Mouse (Mus musculus) liver, adult 2 months (tissue): ENCODE measurements around the gene Slc2a13. TPM values are rescaled to one million over a fixed set of nuclear protein-coding genes. Genes with fewer than 3 reads are reported as not detected.

Source experiments
- DNase-seq: peaks from one replicate; pipeline ENCODE4 v3.0.0-alpha.2; 2011; ENCODE audit warnings: low read depth, low spot score; ENCODE audit errors: extremely low read depth
- H3K27ac ChIP-seq: fragments of 200-500 bp; replicated peaks from 2 replicates; pipeline ENCODE4 v1.5.1; 2012; ENCODE audit warnings: low read depth, mild to moderate bottlenecking, control low read depth, inconsistent platforms, low read length; ENCODE audit not compliant: insufficient read depth
- H3K27me3 ChIP-seq: fragments of 200-500 bp; 2 replicates; pipeline ENCODE4 v1.6.1; 2012; ENCODE audit warnings: mild to moderate bottlenecking, moderate library complexity, low read length, inconsistent platforms; ENCODE audit not compliant: control insufficient read depth, insufficient read depth
- H3K36me3 ChIP-seq: fragments of 200-500 bp; 2 replicates; pipeline ENCODE4 v1.6.1; 2012; ENCODE audit warnings: low read length, inconsistent platforms; ENCODE audit not compliant: control insufficient read depth, insufficient read depth
- H3K4me1 ChIP-seq: fragments of 200-500 bp; 2 replicates; pipeline ENCODE4 v1.6.1; 2011; ENCODE audit warnings: low read length; ENCODE audit not compliant: control insufficient read depth, insufficient read depth
- H3K4me3 ChIP-seq: fragments of 200-500 bp; 2 replicates; pipeline ENCODE4 v1.5.1; 2011; ENCODE audit warnings: low read depth, mild to moderate bottlenecking, control low read depth, low read length, moderate library complexity; ENCODE audit not compliant: insufficient read depth
- H3K79me2 ChIP-seq: fragments of 200-500 bp; 2 replicates; pipeline ENCODE4 v1.6.1; 2012; ENCODE audit warnings: inconsistent platforms, mild to moderate bottlenecking, low read length, moderate library complexity; ENCODE audit not compliant: control insufficient read depth, insufficient read depth
- H3K9ac ChIP-seq: fragments of 200-500 bp; 2 replicates; pipeline ENCODE4 v1.6.1; 2012; ENCODE audit warnings: low read depth, mild to moderate bottlenecking, control low read depth, inconsistent platforms, low read length
- CTCF ChIP-seq: fragments of 200-500 bp; IDR thresholded peaks from 2 replicates; pipeline ENCODE4 v1.5.1; 2011; ENCODE audit warnings: low read depth, low read length, control low read depth
- POLR2A ChIP-seq: fragments of 200-500 bp; IDR thresholded peaks from 2 replicates; pipeline ENCODE4 v1.6.1; 2011; ENCODE audit warnings: low read length, control low read depth; ENCODE audit not compliant: insufficient read depth; ENCODE audit errors: extremely low read depth
- WGBS: fragments of 180-500 bp; shearing (Covaris S2); methylation state at CpG from one replicate; pipeline ENCODE4 v1.1.7; 2018; 5-methylcytosine and 5-hydroxymethylcytosine counted together
- polyA plus RNA-seq: library from polyadenylated mRNA; depleted of rRNA; stranded (reverse); fragments of >200 nt; gene quantifications from 2 replicates; pipeline ENCODE4 v1.2.3, GENCODE M21; 2012
- total RNA-seq: library from RNA; depleted of rRNA; stranded (reverse); fragments of >200 nt; gene quantifications from 2 replicates; pipeline ENCODE4 v1.2.3, GENCODE M21; 2014

Gene Slc2a13
- total and polyA plus RNA-seq, 2 experiments, result 0.21 to 0.37 TPM

GRCm38 (mm10) chr15:91495014-91495413 is 78.0 kb downstream of the Slc2a13 start:
- no peaks in the 10 kb centered on the region for H3K36me3 ChIP-seq
- 79% methylated on average over 4 of the region's 4 CpGs for WGBS
- no peaks in the 10 kb centered on the region for H3K27me3 ChIP-seq
- TF ChIP-seq CTCF, result no peak
- TF ChIP-seq POLR2A, result no peak
- no peak overlapping the region for H3K9ac ChIP-seq
- DNase-seq, result no peak
- H3K4me1 ChIP-seq, result no peaks in the 10 kb centered on the region
- no peaks in the 10 kb centered on the region for H3K79me2 ChIP-seq
- no peak overlapping the region for H3K4me3 ChIP-seq
- H3K27ac ChIP-seq, result no peak overlapping the region

DNA sequence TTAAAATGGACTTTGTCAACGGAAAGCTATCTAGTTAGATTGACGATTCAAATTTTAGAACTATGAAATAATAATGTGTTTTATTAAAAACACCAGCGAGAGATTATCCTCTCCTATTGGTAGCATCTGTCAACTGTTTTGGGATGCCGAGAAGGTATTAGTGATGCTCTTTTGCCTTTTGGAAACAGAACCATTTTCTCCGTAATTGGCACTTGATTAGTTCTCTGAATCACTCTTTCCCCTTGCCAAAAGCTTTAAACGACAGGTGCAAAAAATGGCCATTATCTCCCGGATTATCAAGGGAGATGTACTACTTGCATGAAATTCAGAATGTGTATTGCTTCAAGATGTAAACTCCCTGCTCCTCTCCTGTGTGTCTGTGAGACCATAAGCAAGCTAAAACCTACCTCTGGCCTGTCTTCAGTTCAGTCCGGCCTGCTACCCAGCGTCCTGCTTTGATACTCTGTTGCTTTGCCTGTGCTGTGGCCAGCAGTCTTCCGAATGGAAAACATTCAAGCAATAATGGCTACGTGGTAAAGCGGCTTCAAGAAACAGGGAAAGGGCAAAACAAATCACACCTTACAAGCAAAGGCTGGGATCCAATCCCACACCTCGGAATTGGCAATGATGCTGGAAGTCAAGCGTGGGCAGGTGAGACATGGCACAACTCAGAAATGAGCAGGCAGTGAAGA is 93.0 kb downstream of the Slc2a13 start:
- H3K9ac ChIP-seq, result no peak overlapping the region
- TF ChIP-seq POLR2A, result no peak
- no peak for TF ChIP-seq CTCF
- DNase-seq, result no peak

GRCm38 (mm10) chr15:91477766-91478165 is 95.3 kb downstream of the Slc2a13 start:
- Histone ChIP-seq H3K9ac (no peak overlapping the region), H3K79me2 (no peaks in the 10 kb centered on the region), H3K4me1 (no peaks in the 10 kb centered on the region), H3K27me3 (no peaks in the 10 kb centered on the region), H3K4me3 (no peak overlapping the region), H3K27ac (no peak overlapping the region), H3K36me3 (no peaks in the 10 kb centered on the region)
- TF ChIP-seq POLR2A (no peak), CTCF (peak; percentile 32; the same call in 1 of the 2 replicates)
- 32% methylated on average over 5 of the region's 5 CpGs for WGBS
- DNase-seq, result peak; percentile 25

More for the DNA sequence above, 93.0 kb downstream of the Slc2a13 start:
- no peaks in the 10 kb centered on the region for H3K4me1 ChIP-seq
- H3K27ac ChIP-seq, result no peak overlapping the region
- H3K4me3 ChIP-seq, result no peak overlapping the region
- H3K79me2 ChIP-seq, result no peaks in the 10 kb centered on the region
- H3K27me3 ChIP-seq, result no peaks in the 10 kb centered on the region
- 88% methylated on average over 14 of the region's 14 CpGs for WGBS
- no peaks in the 10 kb centered on the region for H3K36me3 ChIP-seq

DNA sequence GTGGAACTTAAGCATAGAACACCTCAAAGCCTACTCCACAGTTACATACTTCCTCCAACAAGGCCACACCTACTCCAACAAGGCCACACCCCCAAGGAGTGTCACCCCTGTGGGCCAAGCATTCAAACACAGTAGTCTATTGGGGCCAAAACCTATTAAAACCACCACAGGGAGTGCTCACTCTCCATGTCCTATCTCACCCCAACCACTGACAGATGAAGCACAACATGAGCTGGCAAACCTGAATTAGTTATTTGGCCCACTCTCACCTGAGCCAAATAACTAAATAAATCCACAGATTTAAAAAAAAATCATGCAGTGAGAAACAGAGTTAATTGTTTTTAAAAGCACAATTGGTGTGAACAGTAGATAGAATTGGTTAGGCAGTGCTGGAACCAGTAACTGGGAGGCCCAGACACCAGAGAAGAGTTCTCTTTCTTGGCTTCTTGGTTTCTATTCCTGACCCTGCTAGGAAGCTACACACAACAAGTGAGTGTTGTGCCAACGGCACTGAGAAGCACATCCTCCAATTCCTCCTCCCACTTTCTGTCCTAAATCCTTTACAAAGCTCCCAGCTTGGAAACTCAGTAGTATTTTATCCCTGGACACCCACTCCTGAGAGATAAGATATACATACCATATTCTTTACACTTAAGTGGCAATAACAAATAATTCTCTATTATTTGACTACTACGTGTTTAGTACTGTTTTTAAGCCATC is 99.2 kb downstream of the Slc2a13 start:
- Histone ChIP-seq H3K79me2 (no peaks in the 10 kb centered on the region), H3K27me3 (no peaks in the 10 kb centered on the region), H3K36me3 (no peaks in the 10 kb centered on the region), H3K9ac (no peak overlapping the region), H3K27ac (no peak overlapping the region), H3K4me1 (no peaks in the 10 kb centered on the region), H3K4me3 (no peak overlapping the region)
- WGBS, result 79% methylated on average over 2 of the region's 2 CpGs
- no peak for TF ChIP-seq POLR2A
- TF ChIP-seq CTCF, result no peak
- no peak for DNase-seq

DNA sequence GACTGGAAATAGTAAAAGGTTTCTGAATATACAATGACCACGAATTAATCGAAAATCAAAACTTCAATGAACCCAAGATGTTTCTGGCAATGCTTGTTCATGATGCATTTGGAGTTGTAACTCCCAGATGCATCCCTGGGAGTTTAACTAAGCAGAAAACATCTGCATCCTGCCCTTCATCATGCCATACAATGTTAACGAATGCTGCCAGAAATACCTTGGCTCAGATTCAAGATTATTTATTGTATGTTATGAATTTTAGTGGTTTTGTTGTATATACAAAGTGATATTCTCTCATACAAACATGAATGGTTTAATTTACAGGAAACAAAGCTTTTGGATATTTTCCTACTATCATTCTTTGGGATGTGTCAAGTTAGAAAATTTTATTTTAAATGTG is 107.7 kb downstream of the Slc2a13 start:
- Histone ChIP-seq H3K27ac (no peak overlapping the region), H3K4me3 (no peak overlapping the region), H3K36me3 (no peaks in the 10 kb centered on the region), H3K27me3 (no peaks in the 10 kb centered on the region), H3K4me1 (no peaks in the 10 kb centered on the region), H3K79me2 (no peaks in the 10 kb centered on the region), H3K9ac (no peak overlapping the region)
- DNase-seq, result no peak
- WGBS, result 82% methylated on average over 3 of the region's 3 CpGs
- TF ChIP-seq CTCF (no peak), POLR2A (no peak)

- Histone ChIP-seq H3K27ac (no peak overlapping the region), H3K36me3 (no peaks in the 10 kb centered on the region), H3K4me1 (no peaks in the 10 kb centered on the region), H3K79me2 (no peaks in the 10 kb centered on the region), H3K27me3 (no peaks in the 10 kb centered on the region), H3K4me3 (no peak overlapping the region), H3K9ac (no peak overlapping the region)
- TF ChIP-seq CTCF, result no peak
- TF ChIP-seq POLR2A, result no peak
- DNase-seq, result no peak
- WGBS, result 87% methylated on average over 10 of the region's 10 CpGs
Measured at GRCm38 (mm10) chr15:91463857-91464435, 109.1 kb downstream of the Slc2a13 start.
